Mouse (Mus musculus) bone marrow, adult 2 months (tissue): Measurements from ENCODE around the gene Plxnb1. TPM values are rescaled to one million over a fixed set of nuclear protein-coding genes. Genes with fewer than 3 reads are reported as not detected.

Experiments
- H3K27ac ChIP-seq: fragments of 200-500 bp; 2 replicates; pipeline ENCODE4 v1.5.1; 2012; ENCODE audit warnings: low read depth, mild to moderate bottlenecking, control low read depth, inconsistent platforms, low read length; ENCODE audit not compliant: control insufficient read depth, poor library complexity, insufficient read depth
- H3K4me1 ChIP-seq: fragments of 200-500 bp; 2 replicates; pipeline ENCODE4 v1.6.1; 2011; ENCODE audit warnings: low read length; ENCODE audit not compliant: control insufficient read depth, insufficient read depth
- H3K4me3 ChIP-seq: fragments of 200-500 bp; replicated peaks from 2 replicates; pipeline ENCODE3; 2011; ENCODE audit warnings: mild to moderate bottlenecking, low read depth, low read length, control low read depth; ENCODE audit not compliant: control insufficient read depth
- CTCF ChIP-seq: fragments of 200-500 bp; IDR thresholded peaks from 2 replicates; pipeline ENCODE4 v1.5.1; 2011; ENCODE audit warnings: low read length, control low read depth; ENCODE audit not compliant: control insufficient read depth, insufficient read depth
- POLR2A ChIP-seq: fragments of 200-500 bp; IDR thresholded peaks from 2 replicates; pipeline ENCODE4 v1.6.1; 2011; ENCODE audit warnings: low read depth, mild to moderate bottlenecking, control low read depth, low read length, borderline replicate concordance; ENCODE audit not compliant: control insufficient read depth
- WGBS: fragments of 180-500 bp; shearing (Covaris S2); methylation state at CpG from one replicate; pipeline ENCODE4 v1.1.7; 2018; 5-methylcytosine and 5-hydroxymethylcytosine counted together
- polyA plus RNA-seq: library from polyadenylated mRNA; stranded (reverse); fragments of >200 nt; gene quantifications from 2 replicates; pipeline ENCODE4 v1.2.4, GENCODE M21; 2011; ENCODE audit warnings: low replicate concordance; ENCODE audit not compliant: missing spikeins, insufficient read depth, insufficient read length

The Plxnb1 gene
- polyA plus RNA-seq, 1 experiment: 1.1 TPM

DNA sequence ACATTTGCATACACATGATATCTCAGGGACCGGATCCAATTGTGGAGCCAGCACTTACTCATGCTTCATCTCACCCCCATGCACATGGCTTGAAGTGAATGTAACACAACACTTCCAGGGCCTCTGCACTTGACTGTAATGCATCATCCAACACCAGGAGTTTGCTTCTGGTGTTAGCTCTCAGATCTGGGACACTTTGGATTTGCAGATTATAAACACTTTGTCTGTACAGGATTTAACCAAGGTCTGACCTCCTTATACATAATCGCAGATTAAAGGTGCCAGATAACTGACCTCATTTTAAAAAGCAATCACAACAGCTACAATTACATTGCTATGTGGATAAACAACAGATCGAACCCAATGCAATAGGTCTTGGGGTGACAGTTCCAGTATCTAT is 14.7 kb upstream of the Plxnb1 start:
- Histone ChIP-seq H3K27ac (no peak overlapping the region), H3K4me3 (no peak overlapping the region), H3K4me1 (peaks cover 5% of the 10 kb centered on the region)
- 90% methylated on average over 3 of the region's 3 CpGs for WGBS
- no peak for TF ChIP-seq POLR2A
- TF ChIP-seq CTCF: no peak

DNA sequence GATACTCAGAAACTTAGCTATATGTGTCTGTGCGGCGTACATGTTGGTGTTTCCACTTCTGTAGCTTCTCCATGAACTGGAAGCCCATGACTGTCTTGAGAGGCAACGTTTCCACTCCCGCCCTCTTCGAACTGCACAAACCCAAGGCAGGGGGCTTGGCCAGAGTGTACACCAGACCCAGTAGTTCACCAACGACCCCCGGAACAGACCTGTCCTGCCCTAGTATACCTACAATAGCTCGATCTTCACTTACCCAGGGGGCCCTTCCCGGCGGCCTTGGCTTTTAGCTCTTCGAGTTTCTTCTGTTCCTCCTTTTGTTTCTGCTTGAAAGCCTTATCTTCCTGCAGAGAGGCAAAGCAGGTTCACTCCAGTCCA is 13.5 kb upstream of the Plxnb1 start:
- Histone ChIP-seq H3K27ac (peak overlapping the region; percentile 53), H3K4me3 (peak overlapping the region; percentile 81), H3K4me1 (peaks cover 5% of the 10 kb centered on the region)
- 3% methylated on average over 11 of the region's 11 CpGs for WGBS
- no peak for TF ChIP-seq CTCF
- no peak for TF ChIP-seq POLR2A

DNA sequence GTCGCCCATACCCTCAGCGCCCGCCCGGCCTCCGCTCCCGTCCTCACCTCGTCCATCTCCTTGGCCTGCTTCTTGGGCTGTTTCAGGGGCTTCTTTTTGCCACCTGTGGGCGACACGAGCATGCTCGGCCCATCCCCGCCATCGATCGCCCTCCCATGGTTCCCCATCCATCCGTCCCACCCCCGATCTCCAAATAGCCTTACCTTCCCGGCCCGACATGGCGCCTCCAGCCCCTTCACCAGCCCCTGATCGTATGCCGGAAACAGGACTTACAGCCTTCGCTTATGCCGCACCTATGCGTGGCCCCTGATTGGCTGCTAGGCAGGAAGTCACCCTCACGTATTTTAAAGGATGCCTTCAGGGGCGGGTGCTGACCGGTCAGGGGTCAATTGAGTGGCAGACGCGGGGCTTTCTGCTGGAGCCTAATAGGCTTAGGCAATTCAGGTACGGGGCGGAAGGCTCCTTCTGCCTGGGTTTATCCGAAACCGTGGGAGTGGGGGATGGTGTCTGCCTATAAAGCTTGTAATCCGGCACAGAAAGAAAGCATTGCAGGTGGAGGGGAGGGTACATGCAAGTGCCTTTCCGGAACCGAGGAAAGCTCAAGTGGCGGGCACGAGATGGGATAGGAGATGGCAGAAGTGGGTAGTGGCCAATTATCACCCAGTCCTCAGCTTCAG is 12.9 kb upstream of the Plxnb1 start, which contains the start of the genes Ccdc51 and Tma7:
Gene Ccdc51, plus strand, starts transcription at position 370 of the 677 bp plus-strand sequence.
Gene Tma7, minus strand, starts transcription at position 464 of the 677 bp plus-strand sequence.
- H3K4me3 ChIP-seq: peak within 1 kb of the TSS; percentile 81
- H3K27ac ChIP-seq: peak within 1 kb of the TSS; percentile 53
- WGBS: under 1% methylated on average over 37 of the region's 37 CpGs
- H3K4me1 ChIP-seq: peaks cover 5% of the 10 kb centered on the region
- TF ChIP-seq CTCF (no peak), POLR2A (peak; percentile 86; the same call in 1 of the 2 replicates)

DNA sequence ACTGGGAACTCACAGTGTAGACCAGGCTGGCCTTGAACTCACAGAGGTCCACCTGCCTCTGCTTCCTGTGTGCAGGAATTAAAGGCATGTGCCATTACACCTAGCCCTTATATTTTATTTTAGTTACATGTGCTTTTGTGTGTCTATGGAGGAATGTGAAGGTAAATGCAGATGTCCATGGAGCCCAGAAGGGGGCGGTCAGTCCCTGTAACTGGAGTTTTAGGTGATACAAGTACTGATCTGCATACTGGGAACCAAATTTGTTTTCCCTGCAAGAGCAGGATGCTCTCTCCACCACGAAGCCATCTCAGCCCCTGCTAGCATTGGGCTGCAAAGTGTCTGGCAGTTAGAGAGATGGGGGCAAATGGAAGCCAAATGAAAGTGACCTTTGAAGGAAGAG is 10.3 kb upstream of the Plxnb1 start:
- H3K4me3 ChIP-seq: no peak overlapping the region
- 22% methylated on average over 2 of the region's 2 CpGs for WGBS
- H3K27ac ChIP-seq: no peak overlapping the region
- peaks cover 5% of the 10 kb centered on the region for H3K4me1 ChIP-seq
- TF ChIP-seq POLR2A (no peak), CTCF (no peak)

DNA sequence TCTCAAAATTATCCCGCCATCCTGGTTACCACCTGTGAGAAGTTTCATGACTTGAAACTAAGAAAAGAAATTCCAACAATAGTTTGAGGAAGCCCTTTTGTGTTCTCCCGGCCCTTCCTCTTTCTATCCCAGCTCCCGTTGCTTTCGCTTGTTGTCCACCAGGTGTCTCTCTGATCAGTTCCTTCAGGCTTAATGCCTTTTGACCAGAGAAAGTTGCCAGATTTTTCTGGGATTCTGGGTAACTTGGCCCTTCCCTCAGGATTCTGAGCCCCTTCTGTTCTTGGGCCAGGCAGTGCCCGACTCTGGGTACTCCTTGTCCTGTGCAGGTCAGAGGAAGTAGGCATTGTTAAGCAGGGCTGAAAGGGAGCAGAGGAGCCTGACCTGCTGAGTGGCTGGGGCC is 7.2 kb upstream of the Plxnb1 start:
- WGBS: 28% methylated on average over 5 of the region's 5 CpGs
- H3K4me3 ChIP-seq: no peak overlapping the region
- H3K4me1 ChIP-seq: peaks cover 2% of the 10 kb centered on the region
- no peak for TF ChIP-seq POLR2A
- no peak for TF ChIP-seq CTCF
- H3K27ac ChIP-seq: no peak overlapping the region

DNA sequence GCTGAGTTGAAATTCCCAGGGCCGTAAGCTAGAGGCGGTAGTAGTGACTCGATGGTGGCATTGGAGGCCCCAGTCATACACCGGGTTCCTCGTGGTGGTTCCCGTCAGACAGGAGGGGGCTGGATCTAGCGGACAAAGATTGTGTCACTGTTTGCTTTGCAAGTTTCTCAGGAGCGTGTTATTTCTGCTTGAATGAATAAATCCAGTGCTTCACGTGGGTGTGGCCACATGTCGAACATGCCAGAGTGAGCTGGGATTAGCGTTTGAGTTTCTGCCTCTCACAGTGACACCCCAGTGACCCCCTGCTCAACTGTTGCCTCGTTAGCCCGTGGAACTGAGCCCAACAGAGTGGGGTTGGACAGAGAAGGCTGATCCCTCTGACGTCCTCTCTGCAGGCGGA is 4.7 kb upstream of the Plxnb1 start:
- no peak overlapping the region for H3K4me3 ChIP-seq
- WGBS: 86% methylated on average over 15 of the region's 15 CpGs
- no peaks in the 10 kb centered on the region for H3K4me1 ChIP-seq
- no peak overlapping the region for H3K27ac ChIP-seq
- TF ChIP-seq CTCF: no peak
- no peak for TF ChIP-seq POLR2A

DNA sequence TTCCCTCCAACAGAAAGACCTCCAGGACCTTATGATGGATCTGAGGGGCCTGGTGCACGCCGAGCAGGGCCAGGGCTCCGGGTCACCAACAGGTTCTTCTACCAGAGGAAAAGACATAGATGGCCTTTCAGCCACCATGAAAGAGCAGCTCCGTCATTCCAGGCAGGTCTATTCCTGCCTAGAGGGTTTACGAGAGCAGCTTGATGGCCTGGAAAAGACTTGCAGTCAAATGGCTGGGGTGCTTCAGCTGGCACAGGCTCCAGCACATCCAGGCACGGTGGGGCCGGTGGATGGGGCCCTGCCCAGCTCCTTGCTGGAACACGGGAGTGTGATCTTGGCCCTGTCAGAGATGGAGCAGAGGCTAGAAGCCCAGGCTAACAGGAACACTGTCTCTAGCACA is 3.4 kb upstream of the Plxnb1 start:
- no peak overlapping the region for H3K27ac ChIP-seq
- TF ChIP-seq CTCF (no peak), POLR2A (no peak)
- H3K4me3 ChIP-seq: no peak overlapping the region
- 83% methylated on average over 8 of the region's 8 CpGs for WGBS
- no peaks in the 10 kb centered on the region for H3K4me1 ChIP-seq

DNA sequence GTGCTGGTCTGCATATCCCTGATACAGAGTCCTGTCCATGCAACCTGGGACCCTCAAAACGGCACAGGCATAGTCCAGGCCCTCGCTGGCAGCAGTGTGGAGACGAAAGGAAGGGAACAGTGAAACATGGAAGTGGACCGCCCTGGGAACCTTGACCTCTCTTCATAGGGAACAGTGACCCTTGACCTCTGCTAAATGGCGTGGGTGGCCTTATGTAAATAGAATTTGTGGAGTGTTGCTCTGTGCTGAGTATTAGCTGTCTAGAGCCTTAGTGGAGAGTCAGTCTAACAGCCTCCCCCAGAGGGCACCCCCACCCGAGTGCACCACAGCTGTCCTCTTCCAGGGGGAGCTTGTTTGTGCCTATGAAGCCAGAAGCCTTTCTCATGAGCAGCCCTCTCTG is 2.4 kb upstream of the Plxnb1 start:
- TF ChIP-seq CTCF (no peak), POLR2A (no peak)
- no peak overlapping the region for H3K27ac ChIP-seq
- H3K4me1 ChIP-seq: no peaks in the 10 kb centered on the region
- no peak overlapping the region for H3K4me3 ChIP-seq
- WGBS: 84% methylated on average over 6 of the region's 6 CpGs

DNA sequence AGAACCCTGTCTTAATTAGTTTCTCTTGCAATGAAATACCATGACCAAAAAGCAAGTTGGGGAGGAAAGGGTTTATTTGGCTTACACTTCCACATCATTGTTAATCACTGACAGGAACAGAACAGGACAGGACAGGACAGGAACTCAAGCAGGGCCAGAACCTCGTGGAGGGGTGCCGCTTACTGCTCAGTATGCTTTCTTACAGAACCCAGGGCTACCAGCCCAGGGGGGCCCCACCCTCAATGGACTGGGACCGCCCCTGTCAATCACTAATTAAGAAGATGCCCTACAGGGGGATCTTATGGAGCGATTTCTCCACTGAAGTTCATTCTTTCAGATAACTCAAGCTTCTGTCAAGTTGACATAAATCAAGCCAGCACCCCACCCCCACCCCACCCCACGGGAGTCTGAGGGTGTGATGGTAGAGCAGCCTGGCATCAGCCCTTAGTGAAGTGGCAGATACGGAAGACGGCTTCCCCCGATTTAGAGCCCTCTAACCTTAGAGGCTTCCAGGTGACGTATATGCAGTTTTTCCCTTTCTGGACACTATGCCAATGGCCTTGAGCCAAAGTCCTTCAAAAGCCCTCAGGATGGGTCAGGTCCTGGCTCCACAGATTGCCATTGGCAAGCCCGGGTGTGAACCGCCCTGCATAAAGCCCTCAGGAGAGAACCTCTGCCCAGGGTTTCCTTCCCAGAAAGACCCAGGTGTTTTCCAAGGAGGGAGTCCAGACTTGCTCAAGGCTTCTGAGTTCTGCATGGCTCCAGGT is 1.2 kb upstream of the Plxnb1 start:
- TF ChIP-seq CTCF: no peak
- no peak for TF ChIP-seq POLR2A
- Histone ChIP-seq H3K27ac (no peak overlapping the region), H3K4me1 (no peaks in the 10 kb centered on the region; the same call in 1 of the 2 replicates), H3K4me3 (no peak overlapping the region)
- 59% methylated on average over 11 of the region's 11 CpGs for WGBS
